Mouse (Mus musculus): ENCODE measurements around the gene Ly6g6e. TPM values are rescaled to one million over a fixed set of nuclear protein-coding genes. Genes with fewer than 3 reads are reported as not detected.

The Ly6g6e gene
- total RNA-seq, 1 experiment: 13.4 TPM

DNA sequence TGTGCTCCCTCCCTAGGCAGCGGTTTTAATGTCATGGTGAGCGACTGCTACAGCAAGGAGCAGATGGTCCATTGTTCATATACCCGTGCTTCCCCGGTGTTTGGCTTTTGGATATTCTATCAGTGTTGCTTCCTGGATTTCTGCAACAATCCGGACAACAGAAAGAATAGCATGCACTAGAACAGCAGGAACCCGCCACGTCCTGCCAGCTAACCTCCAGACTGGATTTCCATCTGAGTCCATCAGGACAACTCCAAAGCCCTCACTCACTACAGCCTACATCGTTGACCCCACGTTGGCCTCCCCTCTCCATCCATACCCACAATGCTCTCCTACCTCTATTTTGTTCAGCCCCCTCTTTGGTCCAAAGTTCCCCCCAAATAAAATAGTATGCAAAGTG is 35.1 kb downstream of the Ly6g6e start:
- Histone ChIP-seq H3K4me1 (ENCODE audit: control insufficient read depth in 2 of 2, insufficient read depth in 2 of 2, low read length in 2 of 2, poor library complexity in 1 of 2) (no peaks in the 10 kb centered on the region; a peak in 1 of 4 replicates), H3K9ac (ENCODE audit: insufficient read depth, low read depth, low read length, poor library complexity, severe bottlenecking) (no peak overlapping the region), H3K36me3 (ENCODE audit: control insufficient read depth, insufficient read depth, low read length, poor library complexity, severe bottlenecking) (peaks cover 14% of the 10 kb centered on the region), H3K9me3 (ENCODE audit: control insufficient read depth, insufficient read depth, low read depth, low read length) (no peaks in the 10 kb centered on the region), H3K27ac (ENCODE audit: insufficient read depth, low read depth, low read length, poor library complexity, severe bottlenecking) (no peak overlapping the region), H3K4me3 (ENCODE audit: insufficient read depth in 1 of 2, low read depth in 1 of 2, low read length in 2 of 2, poor library complexity in 1 of 2, severe bottlenecking in 1 of 2) (no peak overlapping the region)
- no peak for DNase-seq (ENCODE audit: low read depth, low spot score)
- in situ Hi-C loops (cut with MboI; ENCODE audit: low sequenced_read_pairs in 2 of 2, unreplicated experiment in 2 of 2): loop anchor here in 1 of 2 experiments (25.0 kb wide), 1 partner anchor 99 kb away; the partner anchor contains the start of genes Vars and Vwa7
- TF ChIP-seq ZNF384 (IDR thresholded peaks at IDR 0.05; ENCODE audit: low read depth, low read length) (no peak), HCFC1 (IDR thresholded peaks at IDR 0.05; ENCODE audit: borderline replicate concordance, insufficient read depth, low read length) (no peak), ZC3H11A (IDR thresholded peaks at IDR 0.05; ENCODE audit: borderline replicate concordance, low read depth, low read length) (no peak), CHD2 (IDR thresholded peaks at IDR 0.05; ENCODE audit: low read depth, low read length) (no peak), MAFK (IDR thresholded peaks at IDR 0.05; ENCODE audit: insufficient read depth, low read depth, low read length) (no peak)

DNA sequence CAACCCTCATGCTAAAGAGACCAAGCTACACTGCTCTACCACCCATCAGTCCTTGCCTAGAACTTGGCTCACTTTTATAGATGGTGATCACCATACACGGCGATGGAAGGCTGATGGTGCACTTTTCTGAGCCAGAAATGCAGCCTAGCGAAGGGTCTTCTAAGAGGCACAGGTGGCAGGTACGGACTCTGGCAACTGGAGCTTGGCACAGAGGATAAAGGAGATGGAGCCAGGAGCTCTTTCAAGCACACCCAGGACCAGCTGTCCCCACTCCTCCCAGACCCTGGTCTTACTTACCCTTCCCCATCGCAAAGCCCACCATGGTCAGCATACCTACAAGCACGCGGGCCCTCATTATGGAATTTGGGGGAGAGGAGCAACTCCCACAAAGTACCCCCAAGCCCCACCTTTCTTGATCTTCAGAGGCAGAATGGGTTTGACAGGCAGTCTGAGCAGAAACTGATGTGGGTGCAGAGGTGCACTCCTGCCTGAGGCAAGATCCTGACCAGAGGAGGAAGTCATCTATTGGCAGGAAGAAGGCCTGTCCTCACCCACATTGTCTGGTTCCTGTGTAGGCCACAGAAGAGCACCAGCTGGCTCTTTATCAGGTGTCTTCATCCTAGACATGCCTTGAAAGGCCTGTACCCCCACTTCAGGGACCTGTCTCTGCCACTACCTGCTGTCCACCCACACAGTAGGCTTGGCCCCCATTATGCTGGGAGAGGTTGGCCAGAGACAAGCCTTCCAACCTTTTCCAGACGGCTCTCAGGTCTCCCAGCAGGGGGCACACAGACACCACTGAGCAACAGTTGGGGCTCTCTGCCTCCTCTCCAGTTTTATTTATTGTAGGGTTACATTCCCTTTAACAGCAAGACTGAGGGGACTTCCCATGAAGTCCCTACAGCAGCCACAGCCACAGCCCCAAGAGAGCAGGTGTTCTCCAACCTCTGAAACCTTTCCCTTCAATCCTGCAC is 38.6 kb downstream of the Ly6g6e start, which contains the start of gene Ly6g5b:
TSS of gene Ly6g5b (minus strand) at position 383 of the 974 bp plus-strand sequence.
- no peak for TF ChIP-seq ZNF384 (IDR thresholded peaks at IDR 0.05; ENCODE audit: low read depth, low read length)
- TF ChIP-seq MAFK (IDR thresholded peaks at IDR 0.05; ENCODE audit: insufficient read depth, low read depth, low read length): no peak
- TF ChIP-seq ZC3H11A (IDR thresholded peaks at IDR 0.05; ENCODE audit: borderline replicate concordance, low read depth, low read length): no peak
- in situ Hi-C loops (cut with MboI; ENCODE audit: low sequenced_read_pairs in 2 of 2, unreplicated experiment in 2 of 2): loop anchor here in 1 of 2 experiments (25.0 kb wide), 1 partner anchor 103 kb away; the partner anchor contains the start of genes Vars and Vwa7
- H3K36me3 ChIP-seq (ENCODE audit: control insufficient read depth, insufficient read depth, low read length, poor library complexity, severe bottlenecking): peaks cover 32% of the 10 kb centered on the region
- no peak within 1 kb of the TSS for H3K9ac ChIP-seq (ENCODE audit: insufficient read depth, low read depth, low read length, poor library complexity, severe bottlenecking)
- no peak within 1 kb of the TSS for H3K27ac ChIP-seq (ENCODE audit: insufficient read depth, low read depth, low read length, poor library complexity, severe bottlenecking)
- no peak for DNase-seq (ENCODE audit: low read depth, low spot score)
- H3K9me3 ChIP-seq (ENCODE audit: control insufficient read depth, insufficient read depth, low read depth, low read length): no peaks in the 10 kb centered on the region
- H3K4me3 ChIP-seq (ENCODE audit: insufficient read depth in 1 of 2, low read depth in 1 of 2, low read length in 2 of 2, poor library complexity in 1 of 2, severe bottlenecking in 1 of 2): no peak within 1 kb of the TSS
- peaks cover 0 to 3% of the 10 kb centered on the region in 2 experiments; a peak in 2 of 4 replicates for H3K4me1 ChIP-seq (ENCODE audit: control insufficient read depth in 2 of 2, insufficient read depth in 2 of 2, low read length in 2 of 2, poor library complexity in 1 of 2)

DNA sequence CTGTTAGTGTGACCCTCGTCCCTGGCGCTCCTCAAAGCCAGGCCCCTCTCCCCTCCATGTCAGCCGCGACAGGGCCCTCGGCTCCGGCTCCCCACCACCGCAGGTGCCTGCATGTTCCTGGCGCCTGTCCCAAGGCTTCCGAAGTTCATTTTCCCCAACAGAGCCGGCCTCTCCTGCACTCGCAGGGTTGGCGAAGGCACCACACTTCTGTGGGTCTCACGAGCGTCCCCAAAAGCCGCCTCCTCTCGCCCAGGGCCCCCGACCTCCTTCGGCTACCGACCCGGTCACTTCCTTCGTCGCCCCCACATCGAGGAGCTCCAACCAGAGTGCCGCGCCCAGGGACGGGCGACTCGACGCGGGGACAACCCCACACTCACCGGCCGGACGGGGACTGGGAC is 44.0 kb downstream of the Ly6g6e start:
- H3K9me3 ChIP-seq (ENCODE audit: control insufficient read depth, insufficient read depth, low read depth, low read length): no peaks in the 10 kb centered on the region
- peaks cover 0 to 7% of the 10 kb centered on the region in 2 experiments; a peak in 2 of 4 replicates for H3K4me1 ChIP-seq (ENCODE audit: control insufficient read depth in 2 of 2, insufficient read depth in 2 of 2, low read length in 2 of 2, poor library complexity in 1 of 2)
- peaks cover 35% of the 10 kb centered on the region for H3K36me3 ChIP-seq (ENCODE audit: control insufficient read depth, insufficient read depth, low read length, poor library complexity, severe bottlenecking)
- peak overlapping the region; percentile 92 to 98 for H3K4me3 ChIP-seq (ENCODE audit: insufficient read depth in 1 of 2, low read depth in 1 of 2, low read length in 2 of 2, poor library complexity in 1 of 2, severe bottlenecking in 1 of 2)
- H3K9ac ChIP-seq (ENCODE audit: insufficient read depth, low read depth, low read length, poor library complexity, severe bottlenecking): peak overlapping the region; percentile 97
- no peak for TF ChIP-seq ZNF384 (IDR thresholded peaks at IDR 0.05; ENCODE audit: low read depth, low read length)
- TF ChIP-seq CHD2 (IDR thresholded peaks at IDR 0.05; ENCODE audit: low read depth, low read length): no peak
- TF ChIP-seq HCFC1 (IDR thresholded peaks at IDR 0.05; ENCODE audit: borderline replicate concordance, insufficient read depth, low read length): no peak
- TF ChIP-seq MAFK (IDR thresholded peaks at IDR 0.05; ENCODE audit: insufficient read depth, low read depth, low read length): no peak
- no peak for TF ChIP-seq ZC3H11A (IDR thresholded peaks at IDR 0.05; ENCODE audit: borderline replicate concordance, low read depth, low read length)
- DNase-seq (ENCODE audit: low read depth, low spot score): no peak
- peak overlapping the region; percentile 24 for H3K27ac ChIP-seq (ENCODE audit: insufficient read depth, low read depth, low read length, poor library complexity, severe bottlenecking)
- in situ Hi-C loops (cut with MboI; ENCODE audit: low sequenced_read_pairs in 2 of 2, unreplicated experiment in 2 of 2): loop anchor here in 1 of 2 experiments (25.0 kb wide), 1 partner anchor 108 kb away; the partner anchor contains the start of genes Vars and Vwa7

DNA sequence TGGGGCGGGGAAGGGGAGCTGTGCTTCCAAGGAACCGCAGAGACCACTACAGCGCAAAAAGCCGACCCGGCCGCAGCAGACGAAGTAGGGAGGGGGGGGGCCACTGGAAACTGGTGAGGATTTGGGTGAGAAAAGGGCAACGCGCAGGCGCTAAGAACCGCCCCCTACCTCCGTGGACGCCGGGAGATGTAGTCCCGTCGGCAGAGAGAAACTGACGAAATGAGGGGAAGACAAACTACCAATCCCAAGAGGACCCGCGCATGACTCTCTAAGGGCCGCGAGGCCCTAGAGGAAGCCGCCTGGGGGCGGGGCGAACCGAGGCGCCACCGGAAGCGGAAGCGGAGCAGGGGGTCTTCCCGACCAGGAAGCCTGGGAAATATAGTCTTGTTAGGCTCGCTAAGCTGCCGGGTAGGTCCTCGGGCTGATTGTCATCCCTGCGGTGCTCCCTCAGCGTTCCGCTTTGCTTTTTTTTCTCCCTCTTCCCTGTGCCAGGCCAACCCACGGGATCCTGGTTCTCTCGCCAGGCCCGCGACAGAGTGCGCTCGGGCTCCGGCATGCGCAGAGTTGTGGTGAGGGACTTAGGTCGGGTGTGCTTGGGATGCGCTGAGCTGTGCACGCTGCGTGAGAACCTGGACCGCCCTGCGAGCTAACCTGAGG is 44.6 kb downstream of the Ly6g6e start, which contains the start of gene Gpank1:
TSS of gene Gpank1 (plus strand) at position 313 of the 657 bp plus-strand sequence.
- H3K36me3 ChIP-seq (ENCODE audit: control insufficient read depth, insufficient read depth, low read length, poor library complexity, severe bottlenecking): peaks cover 30% of the 10 kb centered on the region
- H3K27ac ChIP-seq (ENCODE audit: insufficient read depth, low read depth, low read length, poor library complexity, severe bottlenecking): peak within 1 kb of the TSS; percentile 74
- H3K9me3 ChIP-seq (ENCODE audit: control insufficient read depth, insufficient read depth, low read depth, low read length): no peaks in the 10 kb centered on the region
- peaks cover 0 to 7% of the 10 kb centered on the region in 2 experiments; a peak in 2 of 4 replicates for H3K4me1 ChIP-seq (ENCODE audit: control insufficient read depth in 2 of 2, insufficient read depth in 2 of 2, low read length in 2 of 2, poor library complexity in 1 of 2)
- H3K9ac ChIP-seq (ENCODE audit: insufficient read depth, low read depth, low read length, poor library complexity, severe bottlenecking): peak within 1 kb of the TSS; percentile 97
- peak within 1 kb of the TSS; percentile 92 to 98 for H3K4me3 ChIP-seq (ENCODE audit: insufficient read depth in 1 of 2, low read depth in 1 of 2, low read length in 2 of 2, poor library complexity in 1 of 2, severe bottlenecking in 1 of 2)
- in situ Hi-C loops (cut with MboI; ENCODE audit: low sequenced_read_pairs in 2 of 2, unreplicated experiment in 2 of 2): loop anchor here in 1 of 2 experiments (25.0 kb wide), 1 partner anchor 109 kb away; the partner anchor contains the start of genes Vars and Vwa7
- TF ChIP-seq CHD2 (IDR thresholded peaks at IDR 0.05; ENCODE audit: low read depth, low read length) (peak; percentile 81), HCFC1 (IDR thresholded peaks at IDR 0.05; ENCODE audit: borderline replicate concordance, insufficient read depth, low read length) (peak; percentile 98), MAFK (IDR thresholded peaks at IDR 0.05; ENCODE audit: insufficient read depth, low read depth, low read length) (no peak), ZNF384 (IDR thresholded peaks at IDR 0.05; ENCODE audit: low read depth, low read length) (peak; percentile 45; the same call in 1 of the 2 replicates)
- peak; percentile 95 for DNase-seq (ENCODE audit: low read depth, low spot score)

Data from ES-E14 (cell line).